Mouse (Mus musculus) hindbrain, embryonic 11.5 days (tissue): ENCODE data around the gene Lonrf3. TPM values are rescaled to one million over a fixed set of nuclear protein-coding genes. Genes with fewer than 3 reads are reported as not detected.

Source experiments
- ATAC-seq: fragments of 200-750 bp; cut with Nextera tagmentation; 2 replicates; pipeline ENCODE4 v1.8.0; 2017; ENCODE audit warnings: mild to moderate bottlenecking, moderate TSS enrichment, moderate library complexity; ENCODE audit not compliant: low FRiP score
- DNase-seq: peaks from one replicate; pipeline ENCODE4 v3.0.0-alpha.2; 2015; ENCODE audit warnings: low spot score
- H3K27ac ChIP-seq: fragments of 300-500 bp; sonication (generic); 2 replicates; pipeline ENCODE4 v1.5.1; 2014; ENCODE audit warnings: mild to moderate bottlenecking, low read depth, low read length
- H3K27me3 ChIP-seq: fragments of 300-500 bp; sonication (generic); 2 replicates; pipeline ENCODE4 v1.6.1; 2014; ENCODE audit warnings: mild to moderate bottlenecking, low read length, moderate library complexity, mixed read lengths; ENCODE audit not compliant: control insufficient read depth, insufficient read depth
- H3K36me3 ChIP-seq: fragments of 300-500 bp; sonication (generic); 2 replicates; pipeline ENCODE4 v1.6.1; 2014; ENCODE audit warnings: mild to moderate bottlenecking, low read length, moderate library complexity, mixed read lengths; ENCODE audit not compliant: control insufficient read depth, insufficient read depth
- H3K4me1 ChIP-seq: fragments of 300-500 bp; sonication (generic); replicated peaks from 2 replicates; pipeline ENCODE4 v1.6.1; 2014; ENCODE audit warnings: low read length, mixed read lengths; ENCODE audit not compliant: control insufficient read depth, insufficient read depth
- H3K4me2 ChIP-seq: fragments of 300-500 bp; sonication (generic); replicated peaks from 2 replicates; pipeline ENCODE4 v1.6.1; 2014; ENCODE audit warnings: mild to moderate bottlenecking, low read depth, low read length
- H3K4me3 ChIP-seq: fragments of 300-500 bp; sonication (generic); 2 replicates; pipeline ENCODE4 v1.5.1; 2014; ENCODE audit warnings: low read depth, low read length
- H3K9ac ChIP-seq: fragments of 300-500 bp; sonication (generic); 2 replicates; pipeline ENCODE4 v1.6.1; 2014; ENCODE audit warnings: low read depth, low read length
- H3K9me3 ChIP-seq: fragments of 300-500 bp; sonication (generic); 2 replicates; pipeline ENCODE4 v1.6.1; 2016; ENCODE audit warnings: low read length; ENCODE audit not compliant: control insufficient read depth
- WGBS: fragments of 180-500 bp; shearing (Covaris S2); extraction: QIAGEN DNeasy Blood & Tissue Kit; methylation state at CpG from one replicate; pipeline ENCODE4 v1.1.7; 2014; 5-methylcytosine and 5-hydroxymethylcytosine counted together
- polyA plus RNA-seq: library from polyadenylated mRNA; unstranded; fragments of >200 nt; fragmentation: Nextera tagmentation; extraction: Ambion mirVana; gene quantifications from 2 replicates; pipeline ENCODE4 v1.2.1, GENCODE M21; 2014

Gene Lonrf3
- polyA plus RNA-seq = 1.2 and 1.3 TPM in 2 replicates

GRCm38 (mm10) chrX:36328271-36329039 is at the start of gene Lonrf3:
Gene Lonrf3 (plus strand): TSS chrX:36328353.
- H3K9me3 ChIP-seq = no peaks in the 10 kb centered on the region
- no peak within 1 kb of the TSS for H3K27ac ChIP-seq
- WGBS = 13% methylated on average over 61 of the region's 68 CpGs

GRCm38 (mm10) chrX:36278750-36279149 is 49.4 kb upstream of the Lonrf3 start:
- Histone ChIP-seq H3K9me3 (no peaks in the 10 kb centered on the region), H3K4me1 (no peaks in the 10 kb centered on the region), H3K27ac (no peak overlapping the region), H3K36me3 (no peaks in the 10 kb centered on the region), H3K4me3 (no peak overlapping the region), H3K9ac (no peak overlapping the region), H3K4me2 (no peak overlapping the region), H3K27me3 (no peaks in the 10 kb centered on the region)
- ATAC-seq = no peak
- WGBS = 64% methylated on average over 1 of the region's 1 CpGs
- no peak for DNase-seq

More at GRCm38 (mm10) chrX:36328271-36329039, at the start of gene Lonrf3:
- ATAC-seq (peak; percentile 80), DNase-seq (peak; percentile 67)
- Histone ChIP-seq H3K27me3 (peaks cover 6% of the 10 kb centered on the region), H3K4me2 (peak within 1 kb of the TSS; percentile 77), H3K9ac (peak within 1 kb of the TSS; percentile 11; the same call in 1 of the 2 replicates), H3K4me1 (no peaks in the 10 kb centered on the region), H3K4me3 (peak within 1 kb of the TSS; percentile 42), H3K36me3 (no peaks in the 10 kb centered on the region)

- Histone ChIP-seq H3K9ac (no peak overlapping the region), H3K9me3 (no peaks in the 10 kb centered on the region), H3K4me2 (no peak overlapping the region), H3K27ac (no peak overlapping the region), H3K27me3 (no peaks in the 10 kb centered on the region), H3K36me3 (no peaks in the 10 kb centered on the region), H3K4me3 (no peak overlapping the region), H3K4me1 (no peaks in the 10 kb centered on the region)
- 83% methylated on average over 3 of the region's 3 CpGs for WGBS
- DNase-seq (no peak), ATAC-seq (no peak)
Observed at GRCm38 (mm10) chrX:36311420-36311819, 16.7 kb upstream of the Lonrf3 start.

- Histone ChIP-seq H3K9ac (no peak overlapping the region), H3K4me3 (peak overlapping the region; percentile 42; the same call in 1 of the 2 replicates), H3K27ac (no peak overlapping the region), H3K36me3 (no peaks in the 10 kb centered on the region), H3K4me2 (peak overlapping the region; percentile 77), H3K9me3 (no peaks in the 10 kb centered on the region), H3K27me3 (peaks cover 6% of the 10 kb centered on the region), H3K4me1 (no peaks in the 10 kb centered on the region)
- ATAC-seq (0 out of 2 replicates have a peak, but pooled peaks have one; percentile 33), DNase-seq (peak; percentile 43)
- WGBS = 17% methylated on average over 15 of the region's 20 CpGs
Observed at GRCm38 (mm10) chrX:36327491-36328255, 480 bp upstream of the Lonrf3 start.

- Histone ChIP-seq H3K9me3 (no peaks in the 10 kb centered on the region), H3K4me3 (peak overlapping the region; percentile 42)
Observed at GRCm38 (mm10) chrX:36329040-36329649, 992 bp downstream of the Lonrf3 start.

GRCm38 (mm10) chrX:36329849-36330411 is 1.8 kb downstream of the Lonrf3 start:
- Histone ChIP-seq H3K36me3 (no peaks in the 10 kb centered on the region), H3K4me2 (peak overlapping the region; percentile 77), H3K9ac (no peak overlapping the region), H3K27me3 (peaks cover 6% of the 10 kb centered on the region), H3K27ac (no peak overlapping the region), H3K4me3 (peak overlapping the region; percentile 42), H3K4me1 (no peaks in the 10 kb centered on the region), H3K9me3 (no peaks in the 10 kb centered on the region)
- DNase-seq (peak; percentile 29), ATAC-seq (peak; percentile 41)
- 14% methylated on average over 24 of the region's 44 CpGs for WGBS

More at GRCm38 (mm10) chrX:36329040-36329649, 992 bp downstream of the Lonrf3 start:
- H3K4me1 ChIP-seq = no peaks in the 10 kb centered on the region
- H3K36me3 ChIP-seq = no peaks in the 10 kb centered on the region
- 5% methylated on average over 28 of the region's 66 CpGs for WGBS
- peak overlapping the region; percentile 77 for H3K4me2 ChIP-seq
- peaks cover 6% of the 10 kb centered on the region for H3K27me3 ChIP-seq
- DNase-seq (no peak), ATAC-seq (peak; percentile 39; the same call in 1 of the 2 replicates)
- H3K9ac ChIP-seq = peak overlapping the region; percentile 11; the same call in 1 of the 2 replicates
- H3K27ac ChIP-seq = no peak overlapping the region

- ATAC-seq (no peak), DNase-seq (peak; percentile 19)
- 79% methylated on average over 3 of the region's 3 CpGs for WGBS
- Histone ChIP-seq H3K9ac (no peak overlapping the region), H3K4me3 (no peak overlapping the region), H3K9me3 (no peaks in the 10 kb centered on the region), H3K27ac (no peak overlapping the region), H3K36me3 (no peaks in the 10 kb centered on the region), H3K4me2 (no peak overlapping the region), H3K27me3 (no peaks in the 10 kb centered on the region), H3K4me1 (no peaks in the 10 kb centered on the region)
Observed at GRCm38 (mm10) chrX:36352446-36352845, 24.3 kb downstream of the Lonrf3 start.

- no peaks in the 10 kb centered on the region for H3K27me3 ChIP-seq
- no peak overlapping the region for H3K4me3 ChIP-seq
- no peak overlapping the region for H3K9ac ChIP-seq
- no peak overlapping the region for H3K4me2 ChIP-seq
- no peak for ATAC-seq
- no peak overlapping the region for H3K27ac ChIP-seq
- H3K36me3 ChIP-seq = no peaks in the 10 kb centered on the region
- no peaks in the 10 kb centered on the region for H3K9me3 ChIP-seq
- no peaks in the 10 kb centered on the region for H3K4me1 ChIP-seq
- no peak for DNase-seq
Observed at GRCm38 (mm10) chrX:36385340-36385739, 57.2 kb downstream of the Lonrf3 start.
